Mouse (Mus musculus): ENCODE results near the gene Boc.

GRCm38 (mm10) chr16:44491051-44491450 is 67.6 kb downstream of the Boc start:
- TF ChIP-seq POLR2A (IDR thresholded peaks at IDR 0.05; ENCODE audit: borderline replicate concordance, control insufficient read depth, low read depth, low read length): no peak
- TF ChIP-seq CTCF (IDR thresholded peaks at IDR 0.05; ENCODE audit: control insufficient read depth, insufficient read depth, low read length): no peak

All from bone marrow, adult 2 months (tissue).